Mouse (Mus musculus) forebrain, postnatal 0 days (tissue): Measurements from ENCODE around the gene Serpinb9. TPM values are rescaled to one million over a fixed set of nuclear protein-coding genes. Genes with fewer than 3 reads are reported as not detected.
"Not testable (repeated sequence)": the region's sequence is repeated elsewhere in the genome, so short reads cannot be mapped to it uniquely, and the experiment has no call there.

ENCODE experiments used
- ATAC-seq: fragments of 200-750 bp; cut with Nextera tagmentation; 2 replicates; pipeline ENCODE4 v1.8.0; 2017; ENCODE audit warnings: mild to moderate bottlenecking, moderate library complexity
- DNase-seq: peaks from one replicate; pipeline ENCODE4 v3.0.0-alpha.2; 2015
- H3K27ac ChIP-seq: fragments of 300-500 bp; sonication (generic); 2 replicates; pipeline ENCODE4 v1.5.1; 2014; ENCODE audit warnings: low read depth, mild to moderate bottlenecking, antibody characterized with exemption, low read length, moderate library complexity, mixed read lengths
- H3K27me3 ChIP-seq: fragments of 300-500 bp; sonication (generic); 2 replicates; pipeline ENCODE4 v1.6.1; 2014; ENCODE audit warnings: mild to moderate bottlenecking, low read length, mixed read lengths; ENCODE audit not compliant: insufficient read depth
- H3K36me3 ChIP-seq: fragments of 300-500 bp; sonication (generic); 2 replicates; pipeline ENCODE4 v1.6.1; 2014; ENCODE audit warnings: mild to moderate bottlenecking, moderate library complexity; ENCODE audit not compliant: insufficient read depth
- H3K4me1 ChIP-seq: fragments of 300-500 bp; sonication (generic); 2 replicates; pipeline ENCODE4 v1.6.1; 2014; ENCODE audit warnings: antibody characterized with exemption; ENCODE audit not compliant: insufficient read depth
- H3K4me2 ChIP-seq: fragments of 300-500 bp; sonication (generic); 2 replicates; pipeline ENCODE4 v1.6.1; 2014; ENCODE audit warnings: low read depth, mild to moderate bottlenecking, moderate library complexity
- H3K4me3 ChIP-seq: fragments of 300-500 bp; sonication (generic); 2 replicates; pipeline ENCODE4 v1.5.1; 2014; ENCODE audit warnings: low read depth, low read length, mixed read lengths
- H3K9ac ChIP-seq: fragments of 300-500 bp; sonication (generic); 2 replicates; pipeline ENCODE4 v1.6.1; 2014; ENCODE audit warnings: mild to moderate bottlenecking
- H3K9me3 ChIP-seq: fragments of 300-500 bp; sonication (generic); 2 replicates; pipeline ENCODE4 v1.6.1; 2016; ENCODE audit warnings: low read length
- CTCF ChIP-seq: sonication (generic); IDR thresholded peaks from 2 replicates; pipeline ENCODE4 v1.5.1; 2016; ENCODE audit warnings: antibody characterized with exemption, control low read depth, low read depth
- WGBS: fragments of 180-500 bp; shearing (Covaris S2); extraction: QIAGEN DNeasy Blood & Tissue Kit; methylation state at CpG from one replicate; pipeline ENCODE4 v1.1.7; 2014; 5-methylcytosine and 5-hydroxymethylcytosine counted together
- polyA plus RNA-seq: library from polyadenylated mRNA; unstranded; fragments of >200 nt; fragmentation: Nextera tagmentation; extraction: Ambion mirVana; gene quantifications from 2 replicates; pipeline ENCODE4 v1.2.1, GENCODE M21; 2015
- total RNA-seq: library from RNA; depleted of rRNA; stranded (reverse); fragments of >200 nt; gene quantifications from 2 replicates; pipeline ENCODE4 v1.2.3, GENCODE M21; 2014; rRNA removed

The Serpinb9 gene
- total RNA-seq (2.0 and 3.1 TPM in 2 replicates), polyA plus RNA-seq (2.2 and 2.3 TPM in 2 replicates)

DNA sequence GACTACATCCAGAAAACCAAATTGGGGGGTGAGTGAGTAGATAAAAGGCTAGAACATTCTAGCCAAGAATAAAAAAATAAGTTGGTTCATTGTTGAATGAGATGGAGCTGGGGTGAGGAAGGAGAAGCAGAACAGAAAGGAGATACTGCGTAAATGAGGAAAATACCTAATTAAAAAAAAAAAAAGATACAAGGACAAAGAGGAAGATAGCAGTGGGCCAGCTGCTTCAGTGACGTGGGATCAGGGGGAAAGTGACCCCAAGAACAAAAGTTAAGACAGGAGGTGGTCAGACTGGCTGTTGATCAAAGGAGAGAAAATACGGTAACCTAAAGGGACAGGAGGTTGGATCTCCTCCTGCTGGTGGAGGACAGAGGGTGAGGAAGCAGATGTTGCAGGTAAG is at the start of gene Serpinb9:
Serpinb9 (plus strand) TSS at position 301 of the 400 bp plus-strand sequence.
- ATAC-seq: no peak

DNA sequence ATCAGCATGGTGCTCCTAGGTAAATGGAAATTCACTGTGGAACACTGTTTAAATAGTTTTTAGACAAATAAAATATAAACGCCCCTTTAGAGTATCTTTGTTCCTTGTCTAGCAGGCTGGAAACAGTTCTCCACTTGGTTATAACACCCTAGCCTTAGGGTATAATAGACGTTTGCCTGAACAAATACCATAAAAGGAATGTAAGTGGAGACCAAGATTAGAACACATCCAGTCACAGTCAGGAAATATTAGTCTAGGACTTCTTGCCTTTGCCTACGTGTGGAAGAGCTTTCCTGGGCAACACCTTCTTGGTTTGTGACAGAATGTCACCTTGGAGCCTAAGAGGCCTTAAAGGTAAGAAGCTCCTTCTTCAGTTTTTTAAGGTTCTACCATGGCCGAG is 46.5 kb upstream of the Serpinb9 start:
- Histone ChIP-seq H3K4me3 (no peak overlapping the region), H3K27ac (no peak overlapping the region), H3K27me3 (no peaks in the 10 kb centered on the region), H3K36me3 (no peaks in the 10 kb centered on the region), H3K4me2 (no peak overlapping the region), H3K4me1 (no peaks in the 10 kb centered on the region), H3K9me3 (no peaks in the 10 kb centered on the region), H3K9ac (no peak overlapping the region)
- no peak for TF ChIP-seq CTCF
- DNase-seq: no peak
- WGBS: 73% methylated on average over 4 of the region's 4 CpGs
- no peak for ATAC-seq

More for the DNA sequence above, at the start of gene Serpinb9:
- no peak for TF ChIP-seq CTCF
- Histone ChIP-seq H3K9me3 (no peaks in the 10 kb centered on the region), H3K4me3 (no peak within 1 kb of the TSS), H3K4me2 (peak within 1 kb of the TSS; percentile 39), H3K27ac (no peak within 1 kb of the TSS), H3K9ac (no peak within 1 kb of the TSS), H3K4me1 (no peaks in the 10 kb centered on the region), H3K27me3 (no peaks in the 10 kb centered on the region), H3K36me3 (no peaks in the 10 kb centered on the region)
- 77% methylated on average over 3 of the region's 3 CpGs for WGBS
- DNase-seq: no peak

DNA sequence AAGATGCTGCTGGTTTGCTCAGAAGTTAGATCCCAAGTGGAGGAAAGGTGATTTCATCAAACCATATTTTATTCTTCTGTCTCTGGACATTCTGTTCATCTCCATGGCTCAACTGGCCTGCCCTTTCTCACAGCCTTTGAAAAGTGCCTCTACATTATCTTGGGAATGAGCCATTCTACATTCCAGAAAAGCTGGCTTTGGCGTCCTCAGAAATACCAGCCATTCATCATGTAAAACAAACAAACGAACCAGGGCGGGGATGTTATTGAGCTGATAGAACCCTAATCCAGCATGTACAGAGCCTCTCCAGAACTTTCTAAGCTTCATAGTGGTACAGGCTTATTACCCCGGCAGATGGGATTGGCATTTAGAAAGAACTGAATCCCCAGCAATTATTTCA is 45.1 kb upstream of the Serpinb9 start:
- no peak overlapping the region for H3K4me3 ChIP-seq
- no peak overlapping the region for H3K4me2 ChIP-seq
- H3K4me1 ChIP-seq: no peaks in the 10 kb centered on the region
- no peaks in the 10 kb centered on the region for H3K27me3 ChIP-seq
- DNase-seq (no peak), ATAC-seq (no peak)
- 79% methylated on average over 4 of the region's 4 CpGs for WGBS
- H3K27ac ChIP-seq: no peak overlapping the region
- no peak for TF ChIP-seq CTCF
- no peaks in the 10 kb centered on the region for H3K36me3 ChIP-seq
- no peaks in the 10 kb centered on the region for H3K9me3 ChIP-seq
- H3K9ac ChIP-seq: no peak overlapping the region

DNA sequence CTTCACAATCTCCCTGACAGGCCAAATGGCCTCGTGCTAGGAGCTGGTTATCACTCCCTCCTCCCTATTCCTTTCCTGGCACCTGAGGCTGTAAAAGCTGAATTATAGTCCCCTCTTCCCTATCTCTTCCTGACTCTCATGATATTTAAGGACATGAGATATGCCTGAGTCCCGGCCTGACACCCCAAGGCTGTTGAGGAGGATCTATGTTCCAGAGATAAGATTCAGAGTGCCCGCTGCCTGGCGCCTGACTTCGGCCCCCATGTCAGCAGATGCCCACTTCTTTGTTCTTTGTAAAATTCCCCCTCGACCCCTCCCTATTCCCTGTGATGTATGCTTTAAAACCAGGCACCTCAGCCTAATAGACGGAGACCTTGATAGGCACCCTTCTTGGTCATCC is 44.5 kb upstream of the Serpinb9 start:
- ATAC-seq: not testable (repeated sequence)

DNA sequence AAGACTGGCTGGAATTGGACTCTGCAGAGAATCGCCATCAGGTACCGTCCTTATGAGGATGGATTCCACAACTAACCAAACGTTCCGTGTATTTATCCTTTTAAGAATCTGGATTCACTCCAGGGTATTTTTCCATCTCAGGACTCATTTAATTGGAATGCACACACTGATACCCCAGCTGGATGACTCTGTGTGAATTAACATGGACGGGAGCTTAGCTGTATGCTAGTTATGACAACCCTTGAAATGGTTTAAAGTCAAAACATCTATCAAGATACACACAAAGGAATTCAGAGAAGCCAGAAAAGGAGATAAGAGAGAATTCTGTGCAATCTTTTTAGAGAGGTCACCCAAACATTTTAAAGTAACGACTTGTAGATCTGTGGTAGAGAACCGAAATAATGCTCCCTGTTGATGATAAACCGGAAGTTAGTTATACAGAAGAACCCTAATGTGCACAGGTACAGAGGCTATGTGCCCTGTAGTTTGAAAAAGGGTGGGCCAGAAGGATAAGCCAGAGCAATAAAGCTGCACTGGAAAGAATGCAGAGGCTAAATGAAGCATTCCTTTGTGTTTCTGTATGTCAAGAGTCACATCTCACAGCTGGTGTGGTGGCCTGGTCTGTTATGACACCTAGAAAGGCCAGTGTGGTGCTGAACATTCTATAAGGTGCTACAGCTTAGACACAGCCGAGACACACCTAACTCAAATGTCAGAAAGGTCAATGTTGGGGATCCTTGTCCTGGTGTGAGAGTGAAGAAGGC is 38.9 kb upstream of the Serpinb9 start:
- Histone ChIP-seq H3K9me3 (no peaks in the 10 kb centered on the region), H3K9ac (no peak overlapping the region), H3K27ac (no peak overlapping the region), H3K36me3 (no peaks in the 10 kb centered on the region), H3K27me3 (no peaks in the 10 kb centered on the region), H3K4me1 (no peaks in the 10 kb centered on the region), H3K4me3 (no peak overlapping the region), H3K4me2 (no peak overlapping the region)
- no peak for TF ChIP-seq CTCF
- no peak for ATAC-seq
- no peak for DNase-seq
- WGBS: 88% methylated on average over 9 of the region's 9 CpGs

More for the DNA sequence above, 44.5 kb upstream of the Serpinb9 start:
- not testable (repeated sequence) for H3K4me2 ChIP-seq, H3K36me3 ChIP-seq, H3K9me3 ChIP-seq, H3K4me3 ChIP-seq, H3K27me3 ChIP-seq, DNase-seq, H3K9ac ChIP-seq, H3K4me1 ChIP-seq, H3K27ac ChIP-seq
- 90% methylated on average over 7 of the region's 7 CpGs for WGBS

DNA sequence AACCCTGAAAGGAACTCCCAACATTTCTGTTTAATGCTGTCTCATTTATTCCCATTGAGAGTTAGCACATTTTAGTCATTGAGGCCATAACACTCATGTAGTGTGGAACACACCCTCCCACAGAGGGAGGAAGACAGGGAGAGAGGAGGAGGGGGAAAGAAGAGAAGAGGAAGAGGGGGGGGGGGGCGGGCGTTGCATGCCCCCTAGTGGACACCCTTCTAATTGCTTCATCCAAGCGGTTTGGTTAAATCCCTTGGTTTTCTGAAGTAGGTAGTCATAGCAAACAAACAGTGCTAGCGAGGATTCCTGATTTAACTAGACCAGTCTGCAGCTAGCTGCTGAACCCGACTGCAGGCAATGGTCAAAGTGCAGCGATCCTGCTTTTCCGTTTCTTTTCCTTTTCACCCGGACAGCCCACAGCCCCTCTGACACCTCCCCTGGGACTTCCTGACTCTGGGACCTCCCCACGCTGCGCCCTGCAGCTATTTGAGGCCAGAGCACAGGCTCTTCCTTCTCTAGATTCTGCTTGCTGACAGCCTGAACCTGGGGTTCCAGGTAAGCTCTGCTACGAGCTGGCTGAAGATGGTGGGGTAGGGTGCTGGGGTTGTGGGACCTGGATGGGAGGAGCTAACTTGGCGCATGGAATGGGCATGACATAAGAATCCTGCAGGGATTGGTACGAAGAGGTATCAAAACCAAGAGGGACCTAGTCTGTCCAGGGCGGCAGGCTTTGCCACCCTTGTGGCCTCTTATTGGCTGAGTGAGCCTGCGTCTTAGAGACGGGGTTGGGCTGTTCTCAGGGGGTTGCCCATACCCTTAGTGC is 37.9 kb upstream of the Serpinb9 start, which contains the start of gene Serpinb6b:
Serpinb6b (plus strand) TSS at position 221 of the 823 bp plus-strand sequence.
- Histone ChIP-seq H3K4me2 (peak within 1 kb of the TSS; percentile 32), H3K9me3 (no peaks in the 10 kb centered on the region), H3K9ac (no peak within 1 kb of the TSS), H3K27me3 (no peaks in the 10 kb centered on the region), H3K36me3 (no peaks in the 10 kb centered on the region), H3K4me3 (0 out of 2 replicates have a peak within 1 kb of the TSS, but pooled peaks have one; percentile 2), H3K4me1 (no peaks in the 10 kb centered on the region), H3K27ac (no peak within 1 kb of the TSS)
- DNase-seq (no peak), ATAC-seq (peak; percentile 34; the same call in 1 of the 2 replicates)
- 52% methylated on average over 16 of the region's 16 CpGs for WGBS
- TF ChIP-seq CTCF: peak; percentile 41

DNA sequence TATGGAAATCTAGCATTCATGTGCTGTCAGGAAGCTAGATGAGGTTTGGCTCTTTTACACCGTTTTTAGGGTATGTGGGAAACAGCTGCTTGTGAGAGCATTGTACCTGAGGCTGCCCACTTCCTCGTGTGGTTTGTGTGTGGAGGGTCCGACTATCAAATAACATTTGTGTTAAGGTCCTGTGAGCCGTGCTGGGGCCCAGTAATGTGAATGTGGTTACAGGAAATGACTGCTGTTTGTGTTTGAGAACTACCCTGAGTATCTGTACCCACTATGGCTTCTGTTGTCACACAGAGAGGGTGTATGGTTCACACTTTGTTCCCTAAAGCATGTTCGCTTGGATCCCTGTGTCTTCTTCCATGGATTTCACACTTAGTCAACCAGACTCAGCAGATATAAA is 36.9 kb upstream of the Serpinb9 start:
- H3K4me1 ChIP-seq: no peaks in the 10 kb centered on the region
- H3K9ac ChIP-seq: no peak overlapping the region
- ATAC-seq: no peak
- H3K9me3 ChIP-seq: no peaks in the 10 kb centered on the region
- H3K4me3 ChIP-seq: no peak overlapping the region
- no peak overlapping the region for H3K4me2 ChIP-seq
- 80% methylated on average over 5 of the region's 5 CpGs for WGBS
- no peak for TF ChIP-seq CTCF
- H3K36me3 ChIP-seq: no peaks in the 10 kb centered on the region
- H3K27me3 ChIP-seq: no peaks in the 10 kb centered on the region
- no peak overlapping the region for H3K27ac ChIP-seq
- no peak for DNase-seq
